Mouse (Mus musculus) cerebellum, adult 2 months (tissue): ENCODE measurements around the gene Dclk1.

Experiments
- CTCF ChIP-seq: fragments of 200-500 bp; IDR thresholded peaks from 2 replicates; pipeline ENCODE4 v1.5.1; 2011; ENCODE audit warnings: low read depth, mild to moderate bottlenecking, control low read depth, low read length, moderate library complexity, borderline replicate concordance; ENCODE audit not compliant: insufficient read depth
- POLR2A ChIP-seq: fragments of 200-500 bp; IDR thresholded peaks from 2 replicates; pipeline ENCODE4 v1.6.1; 2011; ENCODE audit warnings: low read length, control low read depth, borderline replicate concordance; ENCODE audit not compliant: insufficient read depth

DNA sequence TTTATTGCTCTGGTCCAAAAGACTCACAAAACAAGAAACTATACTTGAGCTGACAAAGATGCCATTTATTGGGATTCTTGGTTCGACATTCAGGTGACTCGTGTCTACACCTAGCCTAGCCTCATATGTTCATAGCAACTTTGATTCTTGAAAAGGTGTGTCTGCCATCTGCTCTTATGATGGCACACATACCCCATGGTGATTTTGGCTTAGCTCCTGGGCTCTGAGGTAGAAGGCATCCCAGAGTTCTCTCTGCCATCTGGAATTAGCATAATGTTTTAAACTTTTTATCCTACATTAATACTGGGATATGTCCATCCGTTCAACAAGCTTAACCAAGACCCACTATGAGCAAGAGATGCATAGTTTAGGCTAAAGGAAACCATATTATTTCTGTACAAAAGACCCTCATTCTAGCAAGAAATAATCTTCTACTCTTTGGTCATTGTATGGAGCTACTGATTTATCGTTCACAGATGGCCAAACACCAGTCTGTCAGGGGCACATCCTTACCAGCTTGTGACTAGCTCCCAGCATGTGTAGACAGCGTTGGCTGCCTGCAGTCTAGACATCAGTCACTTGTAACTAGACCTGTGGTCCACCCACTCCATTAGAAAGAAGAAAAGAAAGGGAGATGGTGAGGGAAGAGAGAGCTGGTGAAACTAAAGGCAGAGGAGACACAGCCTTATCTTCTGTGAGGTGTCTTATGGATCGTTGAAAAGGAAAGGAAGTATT is 298.4 kb downstream of the Dclk1 start:
- TF ChIP-seq CTCF (no peak), POLR2A (no peak)
